Mouse (Mus musculus) ovary, adult 18-20 months (tissue): ENCODE measurements around the gene Gm17455.

Experiments
- DNase-seq: peaks from one replicate; pipeline ENCODE4 v3.0.0; 2022; ENCODE audit warnings: low spot score, mixed read lengths

Gm17455 gene

DNA sequence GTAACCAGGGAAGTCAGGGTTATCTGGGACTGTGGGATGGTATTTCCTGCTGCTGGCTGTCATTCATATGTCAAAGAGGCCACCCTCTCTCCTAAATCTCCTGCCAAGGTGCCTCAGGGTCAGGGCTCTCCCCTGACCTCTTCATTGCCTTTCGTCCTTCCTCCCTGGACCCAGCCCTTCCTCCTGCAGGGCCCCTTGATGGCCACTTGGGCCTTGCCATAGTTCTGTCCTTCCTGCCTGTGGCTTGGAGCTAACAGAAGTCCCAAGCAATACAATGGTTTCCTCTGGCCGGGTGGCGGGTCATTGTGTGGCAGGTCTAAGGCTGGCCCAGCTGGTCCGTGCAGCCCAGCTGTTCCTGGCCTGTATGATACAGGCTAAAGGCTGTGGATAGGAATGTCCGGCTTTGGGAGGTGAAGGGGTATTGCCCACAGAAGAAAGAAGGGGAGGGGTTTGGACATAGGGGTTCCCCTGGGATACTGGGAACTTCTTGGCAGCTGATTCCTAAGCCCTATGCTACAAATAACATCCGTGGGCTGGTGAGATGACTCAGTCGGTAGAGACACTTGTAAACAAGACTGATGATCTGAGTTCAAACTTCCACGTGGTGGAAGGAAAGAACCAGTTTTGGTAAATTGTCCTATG lies 25.5 kb upstream of the Gm17455 start:
- no peak for DNase-seq

- DNase-seq: no peak
Observed at GRCm38 (mm10) chr10:60376704-60377103, 22.8 kb upstream of the Gm17455 start.

DNA sequence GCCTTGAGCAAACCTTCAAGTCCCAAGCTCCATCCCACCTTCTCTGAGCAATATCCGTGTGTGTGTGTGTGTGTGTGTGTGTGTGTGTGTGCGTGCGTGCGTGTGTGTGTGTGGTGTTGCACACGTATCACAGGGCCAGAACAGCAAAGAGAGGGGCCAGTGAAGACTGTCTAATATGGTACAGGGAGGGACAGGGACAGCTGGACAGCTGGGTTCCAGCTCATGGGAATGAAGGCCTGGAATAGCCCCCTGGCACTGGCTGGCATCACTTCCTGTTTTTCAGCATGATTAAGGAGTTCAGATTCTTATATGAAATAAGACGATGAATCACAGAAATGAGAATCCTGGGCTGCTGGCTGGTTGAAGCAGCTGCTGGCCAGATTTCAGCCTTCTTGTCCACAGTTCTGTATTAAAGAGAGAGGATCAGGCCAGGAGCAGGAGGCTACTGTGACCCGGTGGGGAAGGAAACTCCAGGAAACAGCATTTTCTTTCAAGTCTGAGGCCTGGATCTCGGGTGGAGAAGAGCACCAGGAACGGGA lies 20.0 kb upstream of the Gm17455 start:
- no peak for DNase-seq

- no peak for DNase-seq
Observed at GRCm38 (mm10) chr10:60380229-60380628, 19.3 kb upstream of the Gm17455 start.

DNA sequence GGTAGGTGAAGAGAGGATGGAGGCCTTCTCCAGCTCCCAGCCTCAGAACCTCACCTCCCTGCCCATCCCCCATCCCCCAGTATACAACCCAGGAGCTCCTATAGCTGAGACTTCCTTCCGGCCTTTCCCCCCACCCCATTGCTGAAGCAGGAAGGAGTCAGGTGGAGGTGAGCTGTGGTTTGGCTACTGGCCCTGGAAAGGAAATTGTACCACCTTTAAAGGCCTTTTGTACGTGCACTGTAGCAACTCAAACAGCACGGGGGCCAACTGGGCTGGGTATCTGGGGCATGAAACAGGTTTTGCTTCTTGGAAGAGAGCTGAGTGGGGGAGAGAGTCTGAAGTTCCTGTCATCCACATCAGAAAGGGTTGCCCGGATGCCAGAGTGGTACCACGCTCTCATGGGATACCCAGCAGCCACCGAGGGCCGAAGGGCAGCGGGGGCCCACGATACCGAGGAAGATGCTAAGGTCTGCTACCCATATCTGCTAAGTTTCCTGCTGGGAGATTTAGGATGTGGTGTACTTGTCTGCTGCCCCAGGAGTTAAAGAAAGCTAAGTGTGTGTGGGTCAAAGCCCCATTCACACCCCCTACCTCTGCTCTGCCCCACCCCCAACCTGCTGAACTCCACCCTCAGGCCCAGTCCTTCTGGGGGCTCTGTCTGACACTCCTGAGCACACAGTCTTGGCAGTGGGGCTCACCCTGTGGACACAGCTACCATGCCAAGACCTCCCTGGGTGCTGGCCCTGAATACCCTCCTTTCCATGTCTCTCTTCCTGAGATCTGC lies 18.2 kb upstream of the Gm17455 start:
- DNase-seq: no peak

DNA sequence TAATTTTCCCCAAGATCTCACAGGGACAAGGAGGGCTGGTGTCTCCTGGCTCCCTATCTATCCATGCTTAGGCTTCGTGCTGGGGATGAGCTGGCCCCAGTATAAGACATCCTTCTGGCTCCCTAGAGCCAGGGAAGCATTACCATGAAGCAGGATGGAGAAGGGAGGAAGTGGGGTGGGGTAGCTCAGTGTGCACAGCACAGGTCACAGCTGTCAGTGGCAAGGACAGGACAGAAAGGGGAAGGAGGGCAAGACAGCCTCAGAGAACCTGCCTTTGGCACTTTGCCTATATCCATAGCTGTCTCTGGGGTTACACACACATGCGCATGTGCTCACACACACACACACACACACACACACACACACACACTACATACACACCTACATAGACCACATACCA lies 11.2 kb upstream of the Gm17455 start:
- DNase-seq: no peak

- no peak for DNase-seq
Observed at GRCm38 (mm10) chr10:60389447-60389865, 10.1 kb upstream of the Gm17455 start.

DNA sequence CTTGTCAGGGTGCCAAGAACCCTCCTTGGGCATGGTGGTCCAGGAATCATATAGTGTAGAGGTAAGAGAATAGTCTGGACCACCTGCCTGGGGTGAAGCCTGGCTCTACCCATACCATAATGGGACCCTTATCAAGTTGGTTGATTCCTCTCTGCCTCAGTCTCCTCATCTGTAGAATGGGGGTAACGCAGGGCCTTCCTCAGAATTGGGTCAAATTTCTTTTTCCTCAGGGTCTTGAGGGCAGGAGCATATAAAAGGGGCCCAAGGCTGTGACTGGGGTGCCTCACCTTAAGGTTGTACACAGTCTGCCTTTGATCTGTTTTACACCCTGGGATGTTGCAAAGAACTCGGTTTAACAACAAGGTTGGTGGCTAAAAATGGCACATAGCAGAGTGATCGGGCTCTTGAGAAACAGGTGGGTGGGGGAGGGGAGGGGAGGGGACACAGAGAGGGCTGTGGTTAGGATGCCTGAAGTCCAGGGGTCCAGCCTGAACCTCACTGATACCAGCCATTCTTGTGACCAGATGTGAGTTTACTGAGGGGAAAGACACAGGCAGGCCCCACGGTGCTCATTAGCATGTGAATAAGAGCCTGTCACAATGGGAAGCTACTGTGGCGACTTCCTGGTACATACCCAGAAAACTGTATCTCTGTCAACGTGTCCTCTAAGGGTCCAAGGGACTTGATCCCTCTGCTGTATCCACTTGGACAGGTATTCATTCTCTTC lies 9.2 kb upstream of the Gm17455 start:
- DNase-seq: no peak

GRCm38 (mm10) chr10:60390904-60391420 lies 8.6 kb upstream of the Gm17455 start:
- DNase-seq: no peak

DNA sequence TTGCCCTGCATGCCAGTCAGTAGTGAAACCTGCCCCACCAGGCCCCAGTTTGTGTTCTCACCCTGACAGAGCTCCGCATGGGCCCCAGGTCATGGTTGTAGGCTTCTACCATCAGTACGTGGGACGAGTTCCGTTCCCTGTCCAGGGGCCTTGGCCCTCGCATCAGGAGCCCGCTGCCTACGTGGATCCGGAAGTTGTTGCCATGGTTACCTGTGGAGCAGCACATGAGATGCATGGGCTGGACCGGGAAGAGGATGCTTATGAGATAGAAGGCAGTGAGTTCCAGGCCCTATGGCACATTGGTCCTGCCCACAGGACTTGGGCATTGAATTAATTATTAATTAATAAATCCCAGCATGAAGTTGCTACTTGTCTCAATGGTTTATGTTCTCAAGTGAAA lies 7.9 kb upstream of the Gm17455 start:
- no peak for DNase-seq

DNA sequence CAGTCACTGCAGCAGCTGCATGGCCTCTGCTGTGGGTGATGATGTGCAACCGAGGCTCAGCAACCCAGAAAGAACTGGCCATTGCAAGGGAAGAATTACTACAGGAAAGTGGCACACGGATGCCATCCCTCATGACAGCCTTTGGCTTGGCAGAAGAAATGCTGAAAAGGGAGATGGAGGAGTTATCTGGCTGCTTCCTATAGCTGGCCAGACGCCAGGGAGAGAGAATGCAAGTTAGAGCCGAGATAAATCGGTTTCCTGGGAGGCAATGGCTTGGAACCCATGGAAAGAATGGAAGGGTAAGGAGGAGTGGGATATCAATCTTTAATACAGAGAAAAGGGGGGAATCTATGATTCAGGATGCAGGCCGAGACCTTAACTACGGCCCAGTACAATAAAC lies 4.6 kb upstream of the Gm17455 start:
- DNase-seq: no peak

DNA sequence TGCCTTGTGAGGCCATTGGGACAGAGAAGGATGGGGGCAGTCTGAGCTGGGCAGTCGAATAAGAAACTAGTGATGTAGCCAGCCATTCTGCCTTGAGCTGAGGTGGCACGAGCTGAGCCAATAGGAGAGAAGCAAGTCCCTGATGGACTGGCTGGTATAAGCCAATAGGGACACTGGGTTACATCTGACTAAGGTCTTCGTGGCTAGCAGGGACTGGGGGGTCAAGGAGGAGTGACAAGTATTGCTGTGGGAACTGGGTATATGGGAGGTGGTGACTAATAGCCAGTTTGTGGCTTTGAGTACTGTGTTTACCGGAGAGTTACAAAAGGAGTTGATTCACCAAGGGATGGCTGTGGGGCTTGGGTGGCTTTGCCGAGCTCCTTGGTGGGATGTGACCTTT lies 3.9 kb upstream of the Gm17455 start:
- DNase-seq: no peak

GRCm38 (mm10) chr10:60398051-60398814 lies 1.3 kb upstream of the Gm17455 start:
- DNase-seq: no peak

GRCm38 (mm10) chr10:60400507-60401295 lies 1.2 kb downstream of the Gm17455 start:
- no peak for DNase-seq

- no peak for DNase-seq
Observed at GRCm38 (mm10) chr10:60405460-60406177, 6.1 kb downstream of the Gm17455 start.

- DNase-seq: no peak
Observed at GRCm38 (mm10) chr10:60407831-60408230, 8.3 kb downstream of the Gm17455 start.

- DNase-seq: no peak
Observed at GRCm38 (mm10) chr10:60411794-60412193, 12.3 kb downstream of the Gm17455 start.

DNA sequence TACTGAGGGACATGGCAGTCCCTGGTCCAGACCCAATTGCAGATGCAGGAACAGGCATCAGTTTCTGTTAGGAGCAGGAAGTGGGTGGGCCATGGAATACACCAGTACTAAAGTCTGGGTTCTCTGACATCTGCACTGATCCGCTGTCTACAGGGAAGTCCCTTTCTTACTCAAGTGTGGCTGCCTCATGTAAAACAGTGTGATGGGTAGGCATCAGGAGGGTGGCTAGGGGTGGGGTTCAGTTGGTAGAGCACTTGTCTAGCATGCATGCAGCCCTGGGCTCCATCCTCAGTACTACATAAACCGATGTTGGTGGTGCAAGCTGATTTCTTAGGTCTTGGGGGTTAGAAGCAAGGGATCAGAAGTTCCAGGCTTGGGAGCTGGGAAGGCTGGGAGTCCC lies 14.2 kb downstream of the Gm17455 start:
- no peak for DNase-seq

- DNase-seq: no peak
Observed at GRCm38 (mm10) chr10:60417041-60417440, 17.5 kb downstream of the Gm17455 start.

DNA sequence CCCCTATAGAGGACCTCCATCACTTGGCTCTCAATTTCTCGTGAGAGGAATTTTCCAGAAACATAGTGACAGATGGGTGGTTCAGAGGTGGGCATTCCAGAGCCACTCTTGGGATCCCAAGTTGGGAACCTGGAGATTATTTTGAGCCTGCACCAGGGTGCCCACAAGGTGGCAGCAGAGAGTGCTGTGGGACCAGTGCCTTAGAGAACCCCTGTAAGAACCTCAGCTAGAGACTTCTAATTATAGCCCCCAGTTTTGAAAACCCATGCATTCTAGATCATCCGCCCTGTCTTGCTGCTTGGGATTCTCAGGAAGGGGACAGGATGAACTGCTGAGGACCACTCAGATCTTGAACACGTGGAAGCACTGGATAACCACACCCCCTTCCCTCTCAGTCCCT lies 18.6 kb downstream of the Gm17455 start:
- no peak for DNase-seq
